Mouse (Mus musculus): Measurements from ENCODE around the gene Dctn2. TPM values are rescaled to one million over a fixed set of nuclear protein-coding genes. Genes with fewer than 3 reads are reported as not detected.

Dctn2 gene
- polyA plus RNA-seq, 1 experiment from 2014 or later: 127 TPM

Other genes with a start within 250 kb of the Dctn2 start
- gene Tsfm, start 235.5 kb upstream of the Dctn2 start, polyA plus RNA-seq (2015; fragmentation: Nextera tagmentation; extraction: Ambion mirVana): 81.9 and 86.0 TPM in 2 replicates
- gene Mettl1, start 225.0 kb upstream of the Dctn2 start, polyA plus RNA-seq (2015; fragmentation: Nextera tagmentation; extraction: Ambion mirVana): 27.7 and 32.0 TPM in 2 replicates
- gene Eef1akmt3, start 224.9 kb upstream of the Dctn2 start, polyA plus RNA-seq (2015; fragmentation: Nextera tagmentation; extraction: Ambion mirVana): 0.30 and 0.42 TPM in 2 replicates
- gene Cyp27b1, start 218.1 kb upstream of the Dctn2 start, polyA plus RNA-seq (2015; fragmentation: Nextera tagmentation; extraction: Ambion mirVana): 0.08 and 0.13 TPM in 2 replicates
- gene March9, start 206.2 kb upstream of the Dctn2 start, polyA plus RNA-seq (2015; fragmentation: Nextera tagmentation; extraction: Ambion mirVana): 0.13 and 0.25 TPM in 2 replicates
- 718 and 864 TPM in 2 replicates for gene Cdk4, start 202.8 kb upstream of the Dctn2 start, polyA plus RNA-seq (2015; fragmentation: Nextera tagmentation; extraction: Ambion mirVana)
- gene Tspan31, start 196.1 kb upstream of the Dctn2 start, polyA plus RNA-seq (2015; fragmentation: Nextera tagmentation; extraction: Ambion mirVana): 100 and 119 TPM in 2 replicates
- gene Agap2, start 191.1 kb upstream of the Dctn2 start, polyA plus RNA-seq (2015; fragmentation: Nextera tagmentation; extraction: Ambion mirVana): 0.62 TPM in 1 of 2 replicates, not detected in the other
- gene Os9, start 145.2 kb upstream of the Dctn2 start, polyA plus RNA-seq (2015; fragmentation: Nextera tagmentation; extraction: Ambion mirVana): 48.5 and 61.8 TPM in 2 replicates
- 1.5 and 5.7 TPM in 2 replicates for gene B4galnt1, start 101.1 kb upstream of the Dctn2 start, polyA plus RNA-seq (2015; fragmentation: Nextera tagmentation; extraction: Ambion mirVana)
- gene Slc26a10, start 85.7 kb upstream of the Dctn2 start, polyA plus RNA-seq (2015; fragmentation: Nextera tagmentation; extraction: Ambion mirVana): 15.6 and 16.7 TPM in 2 replicates
- gene Arhgef25, start 76.3 kb upstream of the Dctn2 start, polyA plus RNA-seq (2015; fragmentation: Nextera tagmentation; extraction: Ambion mirVana): 24.7 and 32.5 TPM in 2 replicates
- gene Dtx3, start 70.6 kb upstream of the Dctn2 start, polyA plus RNA-seq (2015; fragmentation: Nextera tagmentation; extraction: Ambion mirVana): 63.5 and 86.0 TPM in 2 replicates
- gene Pip4k2c, start 54.8 kb upstream of the Dctn2 start, polyA plus RNA-seq (2015; fragmentation: Nextera tagmentation; extraction: Ambion mirVana): 23.2 and 27.0 TPM in 2 replicates
- 0.35 and 2.3 TPM in 2 replicates for gene Kif5a, start 3.0 kb upstream of the Dctn2 start, polyA plus RNA-seq (2015; fragmentation: Nextera tagmentation; extraction: Ambion mirVana)
- 10.6 and 15.7 TPM in 2 replicates for gene Mbd6, start 22.6 kb downstream of the Dctn2 start, polyA plus RNA-seq (2015; fragmentation: Nextera tagmentation; extraction: Ambion mirVana)
- gene Mars, start 45.4 kb downstream of the Dctn2 start, polyA plus RNA-seq (2015; fragmentation: Nextera tagmentation; extraction: Ambion mirVana): 75.4 and 78.4 TPM in 2 replicates
- gene Arhgap9, start 55.6 kb downstream of the Dctn2 start, polyA plus RNA-seq (2015; fragmentation: Nextera tagmentation; extraction: Ambion mirVana): 2.0 and 11.0 TPM in 2 replicates
- 0.58 and 1.5 TPM in 2 replicates for gene Gli1, start 75.6 kb downstream of the Dctn2 start, polyA plus RNA-seq (2015; fragmentation: Nextera tagmentation; extraction: Ambion mirVana)
- gene Inhbe, start 88.0 kb downstream of the Dctn2 start, polyA plus RNA-seq (2015; fragmentation: Nextera tagmentation; extraction: Ambion mirVana): 0.03 TPM in 1 of 2 replicates, not detected in the other
- gene Inhbc, start 104.1 kb downstream of the Dctn2 start, polyA plus RNA-seq (2015; fragmentation: Nextera tagmentation; extraction: Ambion mirVana): 0.10 TPM in 1 of 2 replicates, not detected in the other
- gene R3hdm2, start 114.0 kb downstream of the Dctn2 start, polyA plus RNA-seq (2015; fragmentation: Nextera tagmentation; extraction: Ambion mirVana): 30.9 and 33.7 TPM in 2 replicates
- 0.62 and 1.1 TPM in 2 replicates for gene Stac3, start 235.3 kb downstream of the Dctn2 start, polyA plus RNA-seq (2015; fragmentation: Nextera tagmentation; extraction: Ambion mirVana)
- gene Ndufa4l2, start 248.6 kb downstream of the Dctn2 start, polyA plus RNA-seq (2015; fragmentation: Nextera tagmentation; extraction: Ambion mirVana): 49.7 and 53.6 TPM in 2 replicates

All from heart, embryonic 15.5 days (tissue).